Mouse (Mus musculus): ENCODE measurements around the gene Lmo4.

DNA sequence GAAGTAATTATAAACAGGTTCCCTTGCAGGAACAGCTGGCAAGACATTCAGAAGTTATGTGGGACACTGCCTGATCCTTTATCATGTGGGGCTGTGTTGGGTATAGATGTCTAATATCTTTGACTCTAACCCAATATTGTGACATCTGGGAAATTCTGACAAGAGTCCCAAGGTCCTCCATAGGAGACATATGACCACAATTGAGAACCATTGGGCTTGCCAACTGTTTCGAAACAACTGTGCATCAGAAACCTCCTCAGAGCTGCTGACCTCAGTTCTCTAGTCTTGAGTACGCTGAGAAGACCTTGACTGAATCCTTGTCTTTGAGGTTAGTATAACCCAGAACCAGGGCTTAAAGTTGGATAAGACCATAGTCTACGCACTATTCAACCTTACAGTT is 66.4 kb downstream of the Lmo4 start:
- TF ChIP-seq CTCF (IDR thresholded peaks at IDR 0.05; ENCODE audit: insufficient read depth, low read depth, low read length) (no peak), POLR2A (IDR thresholded peaks at IDR 0.05; ENCODE audit: insufficient read depth, low read depth, low read length) (no peak)
